Mouse (Mus musculus) heart, postnatal 10 days (tissue): ENCODE measurements around the gene Stpg4. TPM values are rescaled to one million over a fixed set of nuclear protein-coding genes. Genes with fewer than 3 reads are reported as not detected.

ENCODE experiments used
- DNase-seq, 2 experiments: peaks; one replicate each; pipeline ENCODE4 v3.0.0; 2021
- intact Hi-C: fragments of 180-260 bp; cut with DNase I; formaldehyde crosslinking; loops from one replicate; pipeline ENCODE4 v1.15.1; 2025
- total RNA-seq, 2 experiments: library from RNA; stranded (reverse); gene quantifications; 2 replicates each; pipeline ENCODE4 v1.2.3; 2021

Gene Stpg4
- total RNA-seq, 2 experiments from 2014 or later: not detected

DNA sequence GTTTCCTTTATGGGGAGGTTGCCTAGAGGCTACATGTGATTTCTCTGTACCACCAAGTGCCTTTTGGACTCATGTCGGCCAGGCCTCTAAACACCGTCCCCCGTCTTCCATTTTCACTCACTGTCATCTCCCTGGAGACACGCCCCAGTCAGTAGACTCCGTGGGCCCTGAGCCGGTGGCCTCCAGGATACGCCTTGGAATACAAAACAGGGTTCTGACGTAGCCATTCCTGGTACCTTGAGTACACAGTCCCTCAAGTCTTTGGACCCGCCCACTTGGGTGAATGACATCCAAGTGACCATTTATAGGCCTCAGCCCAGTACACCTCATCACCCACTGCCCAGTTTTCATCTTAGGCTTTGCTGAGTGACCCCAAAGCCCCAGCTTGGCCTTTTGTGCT is 46.9 kb downstream of the Stpg4 start:
- DNase-seq: no peak
- intact Hi-C loops: no loop called here

DNA sequence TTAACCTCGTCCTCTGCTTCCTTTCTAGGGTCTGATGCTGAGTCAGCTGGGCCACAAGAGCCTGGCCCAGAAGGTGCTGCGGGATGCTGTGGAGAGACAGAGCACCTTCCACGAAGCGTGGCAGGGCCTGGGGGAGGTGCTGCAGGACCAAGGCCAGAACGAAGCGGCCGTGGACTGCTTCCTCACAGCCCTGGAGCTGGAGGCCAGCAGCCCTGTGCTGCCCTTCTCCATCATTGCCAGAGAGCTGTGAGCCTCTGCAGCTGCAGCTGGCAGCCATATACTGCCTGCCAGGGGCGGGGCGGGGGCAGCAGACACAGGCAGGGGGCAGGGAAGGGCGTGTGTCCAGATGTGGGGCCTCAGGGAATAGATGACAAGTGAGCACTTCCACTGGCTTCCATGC is 47.7 kb downstream of the Stpg4 start:
- intact Hi-C loops: loop anchor here (5.0 kb wide), 2 partner anchors 42 to 48 kb away; no protein-coding TSS in a partner anchor
- DNase-seq: peak in 1 of 2 experiments; percentile 48

DNA sequence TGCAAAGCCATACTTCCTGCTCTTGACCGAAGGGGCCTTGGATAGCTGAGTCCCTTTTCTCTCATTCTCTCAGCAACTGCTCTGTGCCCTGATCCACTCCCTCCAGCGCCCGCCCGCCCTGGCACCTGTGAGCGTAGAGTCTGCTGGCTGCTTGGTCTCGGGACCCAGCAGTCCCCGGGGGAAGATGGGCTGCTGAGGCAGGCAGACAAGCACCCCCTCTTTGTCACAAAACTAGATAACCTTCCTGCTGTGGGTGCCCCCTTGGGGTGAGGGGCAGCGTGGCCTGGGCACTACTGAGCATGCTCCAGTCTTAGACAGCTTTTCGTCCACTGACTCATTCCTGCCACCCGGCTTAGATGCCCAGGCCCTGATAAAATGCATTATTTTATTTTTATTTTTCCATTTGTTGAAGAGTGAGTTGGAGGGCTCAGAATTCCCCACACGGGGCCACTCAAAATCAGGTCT is 48.3 kb downstream of the Stpg4 start:
- DNase-seq: no peak
- intact Hi-C loops: loop anchor here (5.0 kb wide), 2 partner anchors 43 to 47 kb away; no protein-coding TSS in a partner anchor

DNA sequence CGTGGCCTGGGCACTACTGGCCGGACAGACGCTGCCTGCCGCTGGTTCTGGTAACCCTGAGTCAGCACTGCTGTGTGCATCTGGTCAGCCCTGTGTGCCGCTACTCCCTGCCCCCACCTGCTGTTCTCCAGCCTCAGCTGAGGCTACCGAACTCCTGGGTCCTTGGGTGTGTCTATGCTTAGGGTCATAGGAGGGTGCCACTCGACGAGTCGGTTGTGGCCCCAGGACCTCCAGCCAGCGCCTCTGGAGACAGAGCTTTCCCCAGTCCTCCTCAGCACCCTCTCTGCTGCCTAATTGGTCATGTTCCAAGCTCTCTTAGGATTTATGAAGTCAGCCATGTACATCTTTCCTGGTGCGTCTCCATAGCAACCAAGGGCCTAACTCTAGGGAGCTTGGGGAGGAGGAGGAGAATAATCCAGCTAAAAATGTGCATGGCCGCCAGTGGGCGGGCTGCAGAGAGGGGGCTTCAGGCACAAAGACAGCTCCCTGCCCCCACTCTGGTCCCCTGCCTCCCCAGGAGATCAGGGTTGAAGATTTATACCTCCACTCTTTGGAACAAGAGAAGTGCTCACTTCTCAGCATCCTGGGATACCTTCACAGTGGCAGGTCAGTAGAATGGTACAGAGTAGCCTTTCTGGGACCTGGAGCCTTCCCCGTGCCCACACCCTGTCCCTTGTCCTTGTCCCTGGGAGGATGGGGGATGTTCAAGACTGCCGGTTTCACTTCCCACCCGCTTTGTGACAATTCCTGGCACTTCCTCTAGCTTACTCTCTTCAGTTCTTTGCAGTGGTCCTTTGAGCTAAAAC is 49.0 kb downstream of the Stpg4 start:
- intact Hi-C loops: loop anchor here (5.0 kb wide), 2 partner anchors 44 to 46 kb away; no protein-coding TSS in a partner anchor
- DNase-seq: peak in 1 of 2 experiments; percentile 41

DNA sequence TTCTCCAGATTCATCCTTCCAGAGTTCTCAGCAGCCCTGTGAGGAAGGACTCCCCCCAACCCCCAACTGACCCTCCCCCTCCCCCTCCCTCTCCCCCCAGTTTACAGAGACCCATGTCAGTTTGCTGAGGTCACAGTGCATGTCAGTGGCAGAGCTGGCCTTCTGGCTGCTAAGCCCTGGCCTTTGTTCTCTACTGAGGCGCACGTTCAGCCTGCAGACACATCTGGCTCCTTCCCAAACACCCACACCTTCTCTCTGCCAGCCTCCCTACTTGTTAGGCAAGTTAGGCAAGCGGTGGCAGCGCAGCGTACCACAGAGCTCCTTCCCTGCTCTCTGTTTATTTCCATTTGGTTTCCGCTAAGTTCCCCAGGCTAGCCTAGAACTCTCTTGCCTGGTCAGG is 50.0 kb downstream of the Stpg4 start:
- no peak for DNase-seq
- intact Hi-C loops: loop anchor here (5.0 kb wide), 2 partner anchors 45 kb away; no protein-coding TSS in a partner anchor

DNA sequence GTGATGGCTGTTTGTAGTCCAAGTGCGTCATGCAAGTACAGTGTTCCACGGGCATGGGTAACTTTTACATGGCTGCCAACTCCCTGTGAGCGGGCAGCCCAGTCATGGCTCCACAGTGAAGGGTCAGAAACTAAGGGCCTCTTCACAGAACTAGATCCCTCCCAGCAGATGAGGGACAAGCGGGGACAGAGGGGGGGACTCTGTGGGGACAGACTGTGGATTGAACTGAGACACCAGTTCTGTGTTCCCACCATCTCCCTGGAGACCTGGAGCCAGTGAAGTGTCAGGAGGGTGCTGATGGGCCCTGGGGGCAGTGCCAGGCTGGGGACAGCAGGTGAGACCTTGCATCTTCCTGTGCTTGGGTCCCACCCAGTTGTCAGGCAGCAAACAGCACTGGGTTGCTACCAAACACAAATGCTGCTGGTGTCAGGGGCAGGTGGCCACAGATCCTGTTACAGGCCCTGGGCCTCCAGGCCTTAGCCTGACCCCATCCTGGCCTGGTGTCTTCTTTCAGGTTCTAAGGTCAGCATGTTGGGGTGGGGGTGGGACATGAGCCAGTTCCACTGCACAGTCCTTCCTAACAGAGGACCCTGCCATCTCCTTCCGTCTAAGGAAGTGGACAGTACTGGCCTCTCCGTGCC is 50.6 kb downstream of the Stpg4 start:
- peak in 1 of 2 experiments; percentile 52 for DNase-seq
- intact Hi-C loops: loop anchor here (5.0 kb wide), 2 partner anchors 45 kb away; no protein-coding TSS in a partner anchor

DNA sequence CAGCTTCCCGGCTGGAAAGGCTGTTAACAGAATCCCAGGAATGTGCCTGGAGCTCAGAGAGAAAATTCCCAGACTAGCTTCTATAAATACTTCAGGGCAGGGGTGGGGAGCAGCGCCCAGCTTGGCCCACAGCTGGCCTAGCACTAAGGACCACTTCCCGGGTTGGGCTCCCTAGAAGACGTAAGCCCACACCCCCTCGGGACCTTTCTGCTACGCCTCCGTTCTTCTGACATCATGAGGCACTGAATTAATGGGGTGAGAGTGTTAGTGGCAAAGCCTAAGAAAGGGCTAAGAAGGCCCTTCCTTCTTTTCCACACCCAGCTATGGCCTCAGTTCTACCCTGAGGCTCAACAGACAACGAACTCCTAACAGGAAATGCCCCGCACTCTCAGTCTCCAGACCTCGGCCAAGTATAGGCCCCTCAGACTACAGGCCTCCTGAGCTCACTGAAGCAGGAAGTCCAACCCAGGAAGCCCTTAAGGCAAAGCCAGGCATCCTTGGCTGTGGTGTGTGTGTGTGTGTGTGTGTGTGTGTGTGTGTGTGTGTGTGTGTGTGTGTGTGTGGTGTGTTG is 51.5 kb downstream of the Stpg4 start:
- intact Hi-C loops: loop anchor here (5.0 kb wide), 2 partner anchors 44 to 46 kb away; no protein-coding TSS in a partner anchor
- peak; percentile 58 to 62 for DNase-seq

DNA sequence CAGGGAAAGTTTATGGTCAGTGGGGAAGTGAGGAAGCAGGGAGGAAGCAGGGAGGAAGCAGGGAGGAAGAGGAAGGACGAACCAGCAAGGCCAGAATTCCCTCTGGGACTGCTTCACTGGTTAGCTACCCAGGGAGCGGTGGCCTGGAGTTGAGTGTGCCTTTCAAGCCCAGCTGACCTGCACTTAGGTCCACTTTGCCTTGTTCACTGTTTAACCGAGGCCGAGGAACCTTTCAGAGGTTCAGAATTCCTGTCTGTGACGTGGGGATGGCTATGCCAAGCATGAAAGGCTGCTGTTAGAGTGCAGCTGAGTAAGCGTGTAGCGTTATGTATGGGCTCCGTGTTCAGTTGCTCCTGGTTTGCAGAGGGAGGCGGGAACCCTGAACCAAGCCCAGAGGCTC is 54.2 kb downstream of the Stpg4 start:
- intact Hi-C loops: no loop called here
- no peak for DNase-seq

DNA sequence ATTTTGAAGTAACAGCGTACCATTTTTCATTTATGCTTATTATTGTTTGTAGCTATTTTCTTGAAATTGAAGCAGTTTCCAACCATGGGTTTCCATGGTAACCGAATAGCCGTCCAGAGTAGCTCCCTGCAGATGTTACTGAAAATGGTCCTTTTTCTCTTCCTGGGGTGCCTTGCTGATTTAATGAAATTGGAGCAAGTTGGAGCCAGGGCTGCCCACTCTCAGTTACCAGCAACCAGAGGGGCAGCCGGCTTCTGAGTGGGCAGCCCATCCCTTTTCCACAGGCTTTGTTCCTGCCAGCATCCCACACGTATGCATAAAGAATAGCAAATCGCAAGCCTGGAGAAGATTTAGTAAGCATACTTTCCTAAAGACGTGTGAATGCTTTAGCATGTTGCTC is 55.4 kb downstream of the Stpg4 start:
- intact Hi-C loops: no loop called here
- DNase-seq: no peak

DNA sequence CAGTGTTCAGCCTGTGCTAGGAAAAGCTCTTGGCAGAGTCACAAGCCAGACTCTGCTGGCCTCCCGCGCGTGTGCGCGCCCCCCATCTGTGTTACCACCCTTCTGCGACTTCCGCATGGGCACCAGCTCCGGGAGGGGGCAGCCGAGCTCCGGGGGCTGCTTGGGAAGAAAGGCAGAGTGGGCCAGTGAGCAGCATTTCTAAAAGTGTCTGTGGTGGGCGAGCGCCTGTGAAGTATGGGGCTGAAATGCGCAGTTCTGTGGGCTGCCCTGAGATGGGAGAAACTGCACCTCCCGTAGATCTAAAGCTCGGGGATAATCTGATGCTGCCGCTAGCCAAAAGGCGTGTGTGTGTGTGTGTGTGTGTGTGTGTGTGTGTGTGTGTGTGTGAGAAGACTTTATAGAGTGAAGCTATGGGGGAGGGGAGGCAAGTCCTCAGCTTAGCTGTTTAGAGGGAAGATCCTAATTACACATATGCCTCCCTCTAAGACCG is 58.2 kb downstream of the Stpg4 start:
- intact Hi-C loops: no loop called here
- DNase-seq: no peak

DNA sequence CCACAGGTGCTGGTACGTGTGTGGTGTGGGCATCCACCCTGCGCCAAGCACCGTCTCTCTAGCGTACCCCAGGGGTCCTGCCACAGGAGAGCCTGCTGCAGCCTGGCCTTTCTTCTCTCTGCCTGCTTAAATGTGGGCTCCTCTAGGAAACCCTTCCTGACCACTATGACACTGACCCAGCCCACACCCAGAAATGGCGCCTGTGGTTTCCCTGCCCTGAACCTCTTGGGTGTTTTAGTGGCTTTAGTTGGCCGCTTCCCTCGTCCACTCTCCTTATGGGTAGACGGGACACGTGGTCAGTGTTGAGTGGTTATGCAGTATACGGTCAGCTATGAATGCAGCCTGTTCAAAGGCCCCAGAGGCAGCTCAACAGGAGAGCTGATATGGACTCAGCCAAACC is 59.1 kb downstream of the Stpg4 start:
- DNase-seq: no peak
- intact Hi-C loops: no loop called here

DNA sequence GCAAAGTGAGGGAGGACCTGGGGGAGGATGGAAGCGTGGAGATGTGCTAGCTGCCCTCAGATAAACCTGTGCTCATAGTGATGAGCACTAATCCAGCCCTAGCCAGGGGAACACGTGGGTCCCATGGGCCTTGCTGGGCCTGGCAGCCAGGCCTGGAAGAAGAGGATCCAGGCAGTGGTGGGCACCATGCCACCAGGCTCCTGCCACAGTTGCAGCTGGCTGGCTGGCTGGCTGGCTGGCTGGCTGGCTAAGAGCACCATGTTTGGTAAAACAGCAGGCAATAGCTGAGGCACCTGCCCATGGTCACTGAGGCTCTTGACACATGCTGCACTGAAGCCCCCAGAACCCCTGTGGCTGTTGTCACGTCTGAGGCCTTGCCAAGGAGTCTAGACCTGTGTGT is 59.9 kb downstream of the Stpg4 start:
- DNase-seq: peak; percentile 83 to 88
- intact Hi-C loops: no loop called here

DNA sequence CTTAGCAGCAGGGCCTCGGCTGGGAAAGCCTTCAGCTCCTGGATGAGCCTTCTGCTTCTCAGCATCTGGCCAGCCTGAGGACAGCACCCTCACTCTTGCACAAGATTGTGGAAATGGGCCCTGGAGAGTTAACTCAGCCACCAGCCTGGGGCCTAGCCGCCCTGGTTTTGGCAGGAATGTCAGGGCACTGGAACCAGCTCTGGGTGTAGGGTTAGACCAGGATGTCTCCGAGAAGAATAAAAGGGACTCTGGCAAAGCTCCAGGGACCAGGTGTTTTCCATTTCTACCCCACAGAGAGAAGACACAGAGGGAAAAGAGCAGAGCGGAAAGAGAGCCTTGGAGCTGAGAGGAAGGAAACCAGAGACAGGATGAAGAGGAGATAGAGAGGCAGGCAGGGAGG is 60.3 kb downstream of the Stpg4 start:
- no peak for DNase-seq
- intact Hi-C loops: no loop called here

DNA sequence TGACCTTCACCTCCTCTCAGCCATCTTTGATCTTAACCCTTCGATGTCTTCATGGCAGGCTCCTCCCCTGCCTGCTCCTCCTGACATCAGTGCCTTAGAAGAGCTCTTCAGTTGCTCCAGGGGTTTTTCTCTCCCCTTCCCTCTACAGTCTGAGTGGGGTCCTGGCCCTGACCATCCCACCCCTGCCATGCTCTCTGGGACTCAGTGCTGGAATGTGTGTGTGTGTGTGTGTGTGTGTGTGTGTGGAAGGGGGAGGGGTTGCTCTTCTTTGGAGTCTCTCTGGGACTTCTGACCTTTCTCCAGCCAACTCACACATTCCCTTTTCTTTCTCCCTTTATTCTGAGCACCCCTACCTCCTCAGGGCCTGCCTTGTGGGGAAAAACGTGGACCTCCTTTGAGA is 61.0 kb downstream of the Stpg4 start:
- no peak for DNase-seq
- intact Hi-C loops: no loop called here

DNA sequence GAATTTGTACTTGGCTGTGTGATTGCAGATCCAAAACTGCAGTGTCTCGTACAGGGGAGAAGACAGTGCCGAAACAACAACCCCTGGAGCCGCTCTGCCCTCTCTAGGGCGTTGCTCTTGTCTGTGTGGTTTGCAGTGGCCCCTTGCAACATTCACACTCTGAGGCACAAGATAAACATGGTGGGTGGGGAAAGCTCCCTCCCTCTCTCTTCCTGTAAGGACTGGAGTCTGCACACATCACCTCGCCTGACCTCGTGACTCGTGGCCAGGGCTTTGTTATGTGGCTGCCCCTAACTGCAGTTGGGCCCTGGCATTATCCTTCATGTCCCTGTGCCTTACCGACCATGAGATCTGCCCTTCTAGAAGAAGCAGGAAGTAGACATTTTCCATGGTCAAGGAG is 62.3 kb downstream of the Stpg4 start:
- DNase-seq: no peak
- intact Hi-C loops: no loop called here

DNA sequence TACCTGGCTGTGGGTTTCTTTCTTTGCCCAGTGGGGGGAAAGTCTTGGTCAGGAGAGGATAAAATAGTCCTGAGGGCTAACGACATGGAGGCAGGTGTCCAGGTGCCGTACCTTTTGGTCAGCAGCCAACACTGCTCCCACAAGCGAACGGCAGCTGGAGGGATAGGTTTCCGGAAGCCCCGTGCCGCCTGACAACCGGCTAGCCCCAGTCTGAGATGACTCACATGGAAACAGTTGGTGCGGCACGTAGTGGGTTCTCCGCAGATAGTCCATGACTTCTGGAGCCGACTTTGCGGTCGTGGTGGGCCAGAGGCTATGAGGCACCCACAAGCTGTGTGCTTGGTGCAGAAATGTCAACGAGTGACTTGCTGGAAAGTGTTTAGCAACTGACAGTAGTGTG is 63.4 kb downstream of the Stpg4 start:
- DNase-seq: no peak
- intact Hi-C loops: no loop called here

DNA sequence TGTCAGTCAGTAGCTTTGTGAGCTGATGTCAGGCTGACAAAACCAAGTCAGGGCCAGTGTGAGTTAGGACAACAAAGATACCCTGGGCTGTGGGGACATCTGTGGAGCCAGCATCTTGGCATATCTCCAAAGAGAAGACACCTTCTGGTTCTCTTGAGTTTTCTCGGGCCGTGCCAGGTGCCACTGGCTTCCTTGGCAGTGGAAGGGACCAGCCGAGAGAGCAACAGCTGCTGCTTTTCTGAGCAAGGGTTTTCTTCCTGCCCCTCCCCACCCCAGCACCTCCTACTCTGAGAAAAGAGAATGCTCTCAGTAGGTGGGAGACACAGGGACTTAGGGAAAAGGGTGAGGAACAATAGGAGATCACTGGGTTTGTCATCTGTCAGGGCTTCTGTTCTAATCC is 66.4 kb downstream of the Stpg4 start:
- no peak for DNase-seq
- intact Hi-C loops: no loop called here

DNA sequence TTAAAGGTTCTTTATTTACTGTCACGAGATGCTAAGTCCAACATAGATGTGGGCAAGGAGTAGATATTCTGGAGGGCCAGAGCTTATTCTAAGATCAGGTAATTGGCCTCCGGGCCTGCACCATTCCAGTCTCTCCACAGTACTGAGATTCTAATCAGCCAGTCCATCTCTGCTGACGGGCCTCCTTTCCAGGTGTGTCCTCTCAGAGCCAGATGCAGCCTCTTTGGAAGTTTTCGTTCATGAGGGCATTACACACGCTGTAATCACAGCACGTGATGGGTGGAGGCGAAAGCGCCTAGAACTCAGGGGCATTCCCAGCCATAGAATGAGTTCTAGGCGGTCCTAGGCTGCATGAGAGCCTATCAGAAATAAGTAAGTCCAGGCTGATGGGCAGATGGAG is 70.0 kb downstream of the Stpg4 start:
- intact Hi-C loops: no loop called here
- DNase-seq: no peak

DNA sequence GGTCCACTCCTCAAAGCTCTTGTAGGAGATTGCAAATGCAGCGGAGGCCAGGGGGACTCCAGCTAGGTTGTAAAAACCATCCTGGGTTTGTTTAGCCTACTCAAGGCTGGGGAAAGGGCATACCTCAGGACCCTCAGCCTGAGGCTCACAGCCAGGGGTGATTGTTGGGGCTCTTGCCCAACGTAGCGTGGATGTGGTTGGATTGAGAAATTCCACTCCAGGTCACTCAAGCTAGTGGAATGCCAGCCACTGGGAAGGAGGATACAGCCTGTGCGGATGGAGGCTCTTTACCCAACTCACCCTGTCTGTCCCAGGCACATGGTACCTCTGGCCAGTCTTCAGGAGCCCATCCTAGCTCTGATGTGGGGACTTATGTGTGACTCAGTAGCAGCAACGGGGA is 71.3 kb downstream of the Stpg4 start:
- intact Hi-C loops: no loop called here
- DNase-seq: no peak

DNA sequence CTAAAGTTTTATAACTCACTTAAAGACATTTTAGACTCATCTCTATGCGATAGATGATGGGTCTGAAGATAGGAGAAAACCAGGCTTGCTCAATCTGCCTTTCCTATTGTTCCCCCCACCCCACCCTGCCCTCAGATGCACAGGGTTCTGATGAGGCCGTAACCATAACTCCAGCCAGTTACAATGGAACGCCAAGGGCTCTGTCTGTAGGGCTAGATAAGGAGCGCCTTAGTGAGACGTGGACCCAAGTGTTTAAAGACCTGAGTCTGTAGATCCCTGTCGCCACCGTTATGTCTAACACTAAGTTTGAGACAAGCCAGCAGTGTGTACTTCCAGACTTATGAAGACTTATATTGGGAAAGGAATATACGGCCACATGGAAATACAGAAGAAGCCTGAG is 72.1 kb downstream of the Stpg4 start:
- intact Hi-C loops: no loop called here
- DNase-seq: no peak

DNA sequence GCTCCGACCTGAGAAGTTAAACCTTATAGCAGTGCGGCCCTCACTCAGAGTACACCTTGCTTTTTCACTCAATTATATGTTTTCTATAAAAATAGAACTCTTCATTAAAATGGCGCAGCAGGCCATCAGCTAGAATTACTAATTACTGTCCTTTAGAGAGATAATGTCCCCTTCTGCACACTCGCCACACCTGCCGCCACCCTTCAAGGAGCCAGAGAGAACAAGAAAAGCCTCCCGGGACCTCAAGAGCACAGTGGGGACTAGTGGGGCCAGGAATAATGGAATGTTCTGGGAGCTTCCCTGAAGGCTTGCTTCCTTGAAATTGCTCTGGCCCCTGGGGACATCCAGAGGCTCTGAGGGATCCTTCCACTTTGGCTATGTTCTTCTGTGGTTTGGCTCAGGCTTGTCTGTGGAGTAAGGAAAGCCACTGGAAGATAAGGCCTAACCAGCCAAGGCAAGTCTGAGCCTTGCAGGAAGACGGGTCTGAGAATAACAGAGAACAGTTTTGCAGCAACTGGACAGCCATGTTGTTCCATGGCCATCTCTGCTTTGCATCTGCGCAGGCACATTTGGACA is 73.7 kb downstream of the Stpg4 start:
- intact Hi-C loops: loop anchor here (5.0 kb wide), 1 partner anchor 38 kb away; no protein-coding TSS in a partner anchor
- DNase-seq: no peak
